Mouse (Mus musculus): ENCODE measurements around the gene Lmtk2.

Gene Lmtk2

DNA sequence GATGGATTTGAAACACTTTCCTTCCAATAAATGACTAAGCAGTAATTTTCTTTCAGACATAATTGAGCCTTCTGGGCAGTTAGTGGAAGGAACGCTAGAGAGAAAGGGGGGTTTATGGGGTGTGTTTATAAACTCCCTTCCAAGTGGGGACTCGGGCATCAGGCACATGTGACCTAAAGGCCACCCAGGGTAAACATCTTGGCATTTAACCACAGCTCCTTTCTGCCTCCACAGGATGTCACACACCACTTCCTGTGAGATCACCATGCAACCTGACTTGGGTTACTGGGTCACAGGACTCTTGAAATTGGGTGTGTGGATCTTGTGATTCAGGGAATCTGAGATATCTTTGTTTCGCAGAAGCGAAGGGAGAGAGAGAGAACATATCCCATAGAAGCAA, 121.1 kb downstream of the Lmtk2 start:
- peak; percentile 50 for DNase-seq

DNA sequence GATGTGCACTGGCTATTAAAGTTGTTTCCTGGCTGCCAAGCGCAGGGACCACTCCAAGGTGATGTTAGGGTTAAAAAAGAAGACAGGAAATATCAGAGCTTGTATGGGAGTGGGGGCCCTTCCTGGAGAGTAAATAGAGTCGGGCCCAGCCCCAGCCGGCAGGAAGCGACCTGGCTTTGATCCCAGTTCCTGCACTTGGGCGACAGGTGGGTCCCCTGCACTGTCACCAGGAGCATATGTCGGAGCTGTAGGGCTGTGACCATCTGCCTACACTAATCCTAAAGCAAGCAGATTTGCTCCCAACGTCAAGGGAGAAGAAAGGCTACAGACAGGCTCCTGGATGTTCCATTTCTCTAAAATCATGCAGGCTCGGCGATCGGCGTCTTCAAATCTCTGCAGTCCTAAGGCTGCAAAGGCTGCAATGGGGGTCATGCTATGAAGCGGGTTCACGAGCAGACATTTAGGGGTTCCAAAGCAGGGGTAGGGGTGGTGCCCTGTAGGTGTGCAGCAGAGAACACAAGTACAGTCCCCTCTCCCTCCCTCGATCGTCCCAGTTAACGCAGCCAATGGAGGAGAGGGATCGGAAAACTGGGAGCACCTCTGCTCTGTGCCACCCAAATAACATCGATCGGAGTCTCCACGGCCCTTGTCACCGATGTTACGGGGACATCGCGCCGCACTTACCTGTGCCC, 122.7 kb downstream of the Lmtk2 start:
- DNase-seq: peak; percentile 64

DNA sequence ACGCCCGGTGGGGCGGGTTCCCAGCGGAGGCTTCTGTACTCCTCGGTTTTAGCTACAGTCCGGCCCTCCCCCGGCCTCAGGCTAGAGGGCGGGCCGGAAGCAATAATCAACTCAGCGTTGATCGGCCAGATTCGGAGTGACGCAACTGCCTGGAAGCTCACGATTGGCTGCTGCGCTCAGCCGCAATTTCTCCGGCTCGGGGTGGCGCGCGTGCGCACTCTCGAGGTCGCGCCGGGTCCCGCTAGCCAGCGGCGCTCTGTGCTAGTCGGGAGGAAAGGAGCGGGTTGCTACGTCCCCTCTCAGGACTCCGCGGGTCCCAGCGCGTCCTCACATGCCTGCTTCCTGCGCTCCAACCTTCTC, 123.2 kb downstream of the Lmtk2 start, which contains the start of gene Tecpr1:
Gene Tecpr1 (minus strand): TSS at position 113 of the 360 bp plus-strand sequence.
- DNase-seq: peak; percentile 96

DNA sequence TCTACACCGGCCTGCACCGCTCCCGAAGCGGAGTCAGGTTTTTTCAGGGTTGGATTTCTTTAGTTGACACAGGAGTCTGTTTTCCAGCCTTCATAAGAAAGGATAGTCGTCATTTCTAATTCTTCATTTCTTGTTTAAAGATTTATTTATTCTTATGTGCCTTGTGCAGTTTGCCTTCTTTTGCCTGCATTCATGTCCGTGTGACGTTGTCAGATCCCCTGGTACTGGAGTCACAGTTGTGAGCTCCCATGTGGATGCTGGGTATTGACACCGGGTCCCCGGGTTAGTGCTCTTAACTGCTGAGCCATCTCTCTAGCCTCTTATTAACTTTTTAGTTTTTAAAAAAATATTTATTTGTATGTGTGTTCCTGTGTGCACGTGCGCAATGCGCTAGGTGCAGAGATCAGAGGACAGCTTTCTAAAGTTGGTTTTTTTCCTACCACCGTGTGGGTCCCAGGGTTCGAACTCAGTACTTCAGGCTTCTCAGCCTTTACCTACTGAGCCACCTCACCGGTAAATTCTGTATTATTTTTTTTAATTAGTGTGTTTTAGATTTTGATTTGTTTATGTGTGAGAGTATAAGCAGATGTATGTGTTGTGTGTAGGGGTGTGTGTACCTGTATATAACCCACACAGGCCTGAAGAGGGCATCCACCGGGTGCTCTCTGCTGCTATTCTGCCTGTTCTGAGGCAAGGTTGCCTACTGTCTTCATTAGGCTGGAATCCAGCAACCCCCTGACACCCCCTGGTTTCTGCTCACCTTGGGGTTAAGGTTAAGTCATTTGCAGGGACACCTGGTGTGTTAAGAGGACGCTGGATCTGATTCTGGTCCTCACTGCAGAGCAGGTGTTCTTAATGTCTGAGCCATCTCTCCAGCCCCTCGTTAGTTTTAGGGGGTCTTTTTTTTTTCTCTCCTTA, 123.9 kb downstream of the Lmtk2 start:
- DNase-seq: peak; percentile 29

DNA sequence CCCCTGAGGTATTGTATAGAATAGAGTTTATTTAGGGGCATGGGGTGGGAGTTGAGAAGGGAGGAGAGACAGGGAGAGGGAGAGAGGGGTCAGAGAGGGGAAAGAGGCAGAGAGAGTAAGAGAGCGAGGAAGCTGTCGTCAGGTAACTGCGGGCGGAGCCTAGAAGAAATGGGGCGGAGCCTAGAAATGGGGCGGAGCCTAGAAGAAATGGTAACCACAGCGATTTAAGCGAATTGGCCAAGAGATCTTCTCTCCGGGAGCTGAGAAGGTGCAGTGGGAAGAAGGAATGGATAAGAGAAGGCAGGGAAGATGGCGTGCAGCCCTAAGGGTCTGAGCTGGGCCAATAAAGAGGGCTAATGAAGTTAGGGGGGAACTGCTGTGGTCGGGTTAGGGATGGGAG, 126.0 kb downstream of the Lmtk2 start:
- no peak for DNase-seq

DNA sequence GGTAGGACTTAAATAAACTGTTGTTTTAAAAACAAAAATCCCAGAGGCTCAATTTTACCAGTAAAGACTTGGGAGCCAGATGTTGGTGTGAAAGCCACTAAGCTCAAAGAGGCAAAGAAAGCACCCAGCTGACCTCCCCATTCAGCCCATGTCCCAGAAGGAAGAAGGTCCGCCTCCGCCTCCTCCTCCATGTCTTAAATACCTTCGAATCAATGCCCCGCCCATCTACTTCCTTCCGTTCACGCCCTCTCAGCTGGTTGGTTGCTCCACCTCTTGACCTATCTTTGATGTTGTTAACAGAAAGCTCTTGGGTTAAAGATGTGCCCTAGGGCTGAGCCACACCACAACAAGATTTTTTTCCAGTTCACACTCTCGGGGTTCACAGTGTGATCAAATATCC, 130.0 kb downstream of the Lmtk2 start:
- DNase-seq: no peak

DNA sequence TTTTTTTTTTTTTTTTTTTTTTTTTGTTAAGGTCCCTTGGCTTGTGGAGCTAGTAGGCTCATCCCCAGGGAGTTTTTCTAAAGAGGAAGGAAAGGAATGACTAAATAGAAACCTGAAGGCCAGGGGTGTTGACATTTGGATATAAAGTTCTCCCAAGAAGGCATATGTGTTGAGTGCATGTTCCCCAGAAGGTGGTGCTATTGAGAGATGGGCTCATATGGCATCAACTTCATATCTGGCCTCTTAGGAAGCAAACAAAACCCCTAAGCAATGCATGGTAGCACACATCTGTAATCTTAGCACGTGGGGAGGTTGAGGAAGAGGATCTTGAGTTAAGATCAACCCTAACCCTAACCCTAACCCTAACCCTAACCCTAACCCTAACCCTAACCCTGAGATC, 131.2 kb downstream of the Lmtk2 start:
- DNase-seq: no peak

DNA sequence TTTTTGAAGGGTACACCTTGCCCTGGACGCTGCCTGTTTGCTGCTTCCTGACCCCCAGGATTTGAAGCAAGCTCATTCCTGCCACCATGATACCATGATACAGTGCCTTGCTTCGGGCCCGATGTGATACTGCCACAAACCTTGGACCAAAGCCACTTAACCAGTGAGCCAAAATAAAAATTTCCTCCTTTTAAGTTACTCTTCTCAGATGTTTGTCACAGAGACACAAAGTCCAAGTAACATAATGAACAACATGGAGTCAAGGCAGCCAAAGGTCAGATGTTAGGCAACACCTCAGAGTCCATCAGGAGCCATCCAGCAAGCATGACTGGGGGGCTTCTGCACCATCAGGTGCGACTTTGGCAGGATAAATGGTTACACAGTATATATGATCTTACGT, 132.3 kb downstream of the Lmtk2 start:
- DNase-seq: no peak

DNA sequence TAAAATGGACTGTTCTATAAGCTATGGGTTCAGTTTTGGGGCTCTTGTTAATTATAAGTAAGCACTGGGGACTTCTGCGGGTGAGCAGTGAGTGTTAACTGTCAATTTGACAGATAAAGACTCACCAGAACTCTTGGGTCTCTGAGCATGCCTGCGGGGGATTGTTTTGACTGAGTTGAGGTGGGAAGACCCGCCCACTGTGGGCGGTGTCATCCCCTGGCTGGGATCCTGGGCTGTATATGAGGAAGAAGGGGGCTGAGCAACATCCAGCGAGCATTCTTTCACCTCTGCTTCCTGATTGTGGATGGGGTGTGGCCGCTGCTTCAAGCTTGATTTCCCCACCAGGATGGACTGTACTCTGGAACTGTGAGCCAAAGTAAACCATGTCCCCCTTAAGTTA, 134.0 kb downstream of the Lmtk2 start:
- DNase-seq: no peak

DNA sequence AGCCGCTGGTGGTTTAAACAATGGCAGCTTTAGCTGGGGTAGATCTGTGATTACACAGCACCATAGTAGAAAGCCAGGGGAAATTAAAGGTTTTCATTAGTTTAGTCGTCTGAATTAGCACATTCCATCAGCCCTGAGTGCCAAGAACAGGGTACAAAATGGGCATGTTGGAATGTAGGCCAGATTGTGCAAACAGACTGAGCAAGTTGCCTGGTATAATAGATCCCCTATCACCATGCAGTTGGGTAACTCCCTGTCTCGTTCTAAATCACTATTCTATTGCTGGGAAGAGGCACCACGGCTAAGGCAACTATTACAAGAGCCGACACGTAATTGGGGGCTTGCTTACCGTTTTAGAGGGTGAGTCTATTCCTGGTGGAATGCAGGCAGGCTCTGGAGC, 134.5 kb downstream of the Lmtk2 start:
- no peak for DNase-seq
